Mouse (Mus musculus): ENCODE results near the gene Ryr2.

The Ryr2 gene

GRCm38 (mm10) chr13:11533265-11533664 is 573.5 kb downstream of the Ryr2 start:
- DNase-seq: no peak

GRCm38 (mm10) chr13:11532014-11532890 is 574.5 kb downstream of the Ryr2 start:
- no peak for DNase-seq

GRCm38 (mm10) chr13:11523612-11524011 is 583.1 kb downstream of the Ryr2 start:
- DNase-seq: no peak

DNA sequence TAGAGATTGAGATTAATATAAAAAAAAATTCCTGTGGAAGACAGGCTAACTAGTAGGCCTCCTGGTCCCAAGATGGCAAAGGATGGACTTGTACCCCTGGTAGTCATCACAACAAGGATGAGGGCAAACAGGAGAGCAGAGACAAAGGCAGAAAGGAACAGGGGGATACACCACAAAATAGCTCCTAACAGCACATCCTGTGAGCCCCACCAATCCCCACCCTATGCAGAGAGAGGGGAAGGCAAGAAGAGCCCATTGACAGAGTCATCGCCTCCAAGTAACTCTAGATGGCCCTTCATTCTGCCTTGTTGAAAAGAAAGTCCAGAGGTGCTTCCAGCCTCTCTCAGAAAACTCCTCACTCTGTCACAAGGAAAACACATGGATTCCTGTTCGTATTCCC is 586.0 kb downstream of the Ryr2 start:
- no peak for DNase-seq

- DNase-seq: no peak
These were observed 595.1 kb downstream of the Ryr2 start for GRCm38 (mm10) chr13:11511540-11512177.
